Mouse (Mus musculus) adrenal gland, postnatal 25 days (tissue): ENCODE data around the gene Hes2. TPM values are rescaled to one million over a fixed set of nuclear protein-coding genes. Genes with fewer than 3 reads are reported as not detected.

Source experiments
- DNase-seq: peaks from one replicate; pipeline ENCODE4 v3.0.0; 2021; ENCODE audit warnings: mixed read lengths
- total RNA-seq: library from RNA; stranded (reverse); gene quantifications from 2 replicates; pipeline ENCODE4 v1.2.3, GENCODE M21; 2021

Hes2 gene
- total RNA-seq, 1 experiment from 2014 or later, result not detected

DNA sequence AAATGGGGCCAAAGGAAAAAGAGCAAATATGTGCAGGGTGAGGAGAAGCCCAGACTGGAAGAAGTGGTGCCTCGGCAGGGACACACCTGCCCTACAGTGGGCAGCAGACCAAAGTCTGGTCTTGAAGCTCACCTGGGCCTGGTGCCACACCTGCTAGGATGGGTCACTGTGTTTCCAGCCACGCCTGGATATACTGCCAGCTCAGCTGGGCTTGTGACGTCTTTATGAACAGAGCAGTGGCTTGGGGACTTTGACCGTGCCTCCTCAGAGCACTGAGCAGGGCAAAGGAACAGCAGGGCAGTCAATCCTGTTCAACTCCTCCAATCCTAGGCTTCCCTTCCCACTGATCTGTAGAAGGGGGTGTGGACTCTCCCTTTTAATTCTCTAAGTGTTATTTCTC, 2.1 kb downstream of the Hes2 start:
- no peak for DNase-seq

DNA sequence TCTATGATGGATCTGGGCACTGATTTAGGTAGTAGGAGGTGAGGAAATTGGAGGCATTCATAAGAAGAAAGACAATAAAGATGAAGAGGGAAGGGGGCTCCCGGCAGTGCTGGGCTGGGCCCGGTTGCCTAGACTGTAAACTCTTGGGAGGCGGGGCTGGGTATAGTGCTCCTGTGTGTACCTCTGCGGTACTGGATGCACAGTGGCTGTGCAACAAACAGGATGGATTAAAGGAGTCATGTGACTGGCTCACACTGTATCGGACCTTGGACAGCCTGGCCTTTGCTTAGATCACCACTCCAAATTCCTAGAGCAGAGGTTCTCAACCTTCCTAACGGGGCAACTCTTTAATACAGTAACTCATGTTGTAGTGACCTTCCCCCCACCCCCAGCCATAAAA, 2.9 kb downstream of the Hes2 start:
- no peak for DNase-seq

DNA sequence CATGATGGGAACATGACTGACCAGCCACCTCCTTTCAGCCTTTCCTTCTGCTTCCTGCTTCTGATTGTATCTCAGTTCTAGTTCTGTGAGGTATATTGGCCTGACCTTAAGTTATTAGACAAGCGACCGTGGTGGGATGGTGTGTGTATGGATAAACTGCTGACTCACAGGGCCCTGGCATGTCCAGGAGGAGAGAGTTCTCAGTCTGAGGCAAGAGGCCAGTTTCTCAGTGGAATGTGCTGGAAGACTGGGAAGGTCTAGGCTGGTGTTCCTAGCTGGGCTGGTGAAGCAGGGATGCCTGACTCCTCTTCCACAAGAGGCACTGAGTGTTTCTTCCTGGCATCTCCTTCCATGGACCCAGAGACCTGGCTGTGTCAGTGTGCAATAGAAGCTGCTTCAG, 4.1 kb downstream of the Hes2 start:
- DNase-seq, result no peak

DNA sequence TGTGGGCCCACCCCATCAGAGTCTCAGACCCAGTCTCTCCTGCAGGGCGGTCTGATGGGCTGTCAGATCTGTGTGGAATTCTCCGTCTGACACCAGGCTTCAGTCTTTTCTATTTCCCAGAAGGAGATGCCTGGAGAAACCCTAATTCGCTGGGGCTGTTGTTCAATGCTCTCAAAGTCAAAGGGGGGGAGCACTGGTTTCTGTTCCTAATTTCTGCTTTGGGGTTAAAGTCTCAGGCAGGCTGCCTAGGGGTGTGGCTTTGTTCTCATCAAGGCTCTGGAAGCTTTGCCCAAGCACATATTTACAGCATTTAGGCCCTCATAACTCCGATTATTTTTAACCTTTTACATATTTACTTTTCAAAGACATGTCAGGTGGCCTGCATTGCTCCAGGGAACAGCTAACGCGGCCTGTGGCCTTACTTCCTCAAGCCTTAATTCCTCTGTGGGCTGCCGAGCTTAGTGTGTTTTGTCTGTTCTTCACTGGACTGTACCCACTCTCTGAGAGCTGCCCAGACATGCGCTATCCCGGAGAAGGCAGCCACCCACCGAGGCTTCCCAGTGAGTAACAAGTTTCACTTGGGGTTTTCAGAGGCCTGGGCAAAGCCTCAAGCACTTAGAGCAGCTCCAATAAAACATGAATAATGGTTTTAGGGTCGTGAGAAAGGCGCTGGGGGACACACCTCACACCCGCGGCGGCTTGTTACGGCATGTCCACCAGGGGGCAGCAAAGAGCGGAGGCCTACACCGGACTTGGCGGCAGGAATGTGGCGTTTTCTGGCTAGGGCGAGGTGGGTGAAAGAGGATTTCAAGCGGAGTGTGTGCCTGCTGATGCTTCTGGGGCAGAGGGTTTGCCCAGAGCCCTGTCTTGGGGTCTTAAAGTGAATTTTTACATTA, 6.6 kb downstream of the Hes2 start:
- DNase-seq, result peak; percentile 79

DNA sequence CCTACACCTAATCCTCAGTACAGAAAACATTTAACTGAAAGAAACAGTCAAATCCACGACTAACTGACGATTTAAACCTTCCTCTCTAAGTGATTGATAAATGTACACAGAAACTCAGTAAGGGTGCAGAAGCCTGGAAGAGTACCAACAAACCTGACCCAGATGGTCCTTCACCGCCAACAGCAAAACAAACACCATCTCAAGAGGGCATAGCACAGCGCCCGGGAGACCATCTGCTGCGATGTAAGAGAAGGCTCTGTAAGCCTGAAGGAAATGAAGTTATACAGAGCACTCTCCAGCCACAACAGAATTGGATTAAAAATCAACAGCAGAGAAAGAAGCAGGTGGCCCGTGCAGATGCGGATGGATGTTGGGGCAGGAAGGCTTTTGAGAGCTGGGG, 9.4 kb downstream of the Hes2 start:
- no peak for DNase-seq

DNA sequence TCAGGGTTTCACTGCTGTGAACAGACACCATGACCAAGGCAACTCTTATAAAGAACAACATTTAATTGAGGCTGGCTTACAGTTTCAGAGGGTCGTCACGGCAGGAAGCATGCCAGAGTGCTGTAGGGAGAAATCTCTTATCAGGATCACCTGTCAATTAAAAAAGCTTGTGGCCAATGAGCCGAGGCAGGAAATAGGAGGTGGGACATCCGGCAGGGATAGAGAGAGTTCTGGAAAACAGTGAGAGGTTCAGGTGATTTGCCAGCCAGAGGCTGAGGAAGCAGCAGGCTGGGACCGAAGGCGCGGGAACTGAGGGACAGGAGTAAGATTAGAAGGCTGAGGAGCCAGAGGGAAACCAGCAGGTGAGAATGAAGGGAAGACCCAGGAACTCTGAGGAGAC, 10.4 kb downstream of the Hes2 start:
- no peak for DNase-seq

DNA sequence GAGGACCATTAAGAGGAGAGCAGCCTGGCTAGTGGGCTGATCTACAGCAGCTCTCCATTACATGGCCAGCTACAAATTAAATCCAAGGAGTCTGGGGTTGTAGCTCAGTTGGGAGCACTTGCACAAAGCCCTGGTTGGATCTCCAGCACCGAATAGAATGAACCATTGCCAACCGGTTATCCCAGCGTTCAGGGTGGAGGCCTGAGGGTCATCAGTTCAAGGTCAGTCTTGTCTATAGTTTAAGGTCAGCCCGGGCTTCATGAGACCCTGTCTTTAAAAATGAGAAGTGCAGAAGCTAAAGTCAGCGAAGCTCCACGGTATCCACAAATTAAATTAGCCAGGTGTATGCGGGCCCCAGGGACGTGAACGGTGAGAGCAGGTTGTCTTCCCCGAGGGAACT, 11.6 kb downstream of the Hes2 start:
- DNase-seq, result no peak

DNA sequence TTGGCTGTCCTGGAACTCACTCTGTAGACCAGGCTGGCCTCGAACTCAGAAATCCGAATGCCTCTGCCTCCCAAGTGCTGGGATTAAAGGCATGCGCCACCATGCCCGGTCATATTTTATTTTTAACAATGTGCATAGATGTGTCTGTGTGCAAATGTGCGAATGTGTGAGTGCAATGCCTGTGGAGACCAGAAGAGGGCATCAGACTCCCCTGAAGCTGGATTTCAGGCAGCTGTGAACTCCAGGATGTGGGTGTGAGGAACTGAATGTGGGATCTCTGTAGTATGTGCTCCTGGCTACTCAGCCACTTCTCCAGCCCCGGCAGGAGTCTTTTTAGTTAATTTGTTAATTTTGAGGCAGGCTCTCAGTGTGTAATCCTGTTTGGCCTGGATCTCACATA, 12.9 kb downstream of the Hes2 start:
- DNase-seq, result no peak

DNA sequence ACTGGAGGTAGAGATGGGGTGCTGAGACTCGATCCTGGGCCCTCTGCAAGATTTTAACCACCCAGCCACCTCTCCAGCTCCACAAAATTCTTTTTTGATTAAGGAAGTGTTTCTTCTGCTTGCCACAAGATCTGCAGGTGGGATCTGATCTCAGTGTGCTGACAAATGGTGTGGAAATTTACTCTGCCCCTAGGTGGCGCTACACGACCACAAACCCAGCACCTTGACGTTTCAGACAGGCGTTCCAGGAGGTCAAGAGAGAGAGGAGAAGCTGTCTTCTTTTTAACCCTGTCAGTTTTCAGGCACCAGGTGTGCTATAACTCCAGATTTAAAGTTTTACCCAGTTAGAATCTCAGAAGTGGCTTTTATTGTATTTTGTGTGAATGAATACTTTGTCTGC, 14.4 kb downstream of the Hes2 start:
- peak; percentile 79 for DNase-seq

DNA sequence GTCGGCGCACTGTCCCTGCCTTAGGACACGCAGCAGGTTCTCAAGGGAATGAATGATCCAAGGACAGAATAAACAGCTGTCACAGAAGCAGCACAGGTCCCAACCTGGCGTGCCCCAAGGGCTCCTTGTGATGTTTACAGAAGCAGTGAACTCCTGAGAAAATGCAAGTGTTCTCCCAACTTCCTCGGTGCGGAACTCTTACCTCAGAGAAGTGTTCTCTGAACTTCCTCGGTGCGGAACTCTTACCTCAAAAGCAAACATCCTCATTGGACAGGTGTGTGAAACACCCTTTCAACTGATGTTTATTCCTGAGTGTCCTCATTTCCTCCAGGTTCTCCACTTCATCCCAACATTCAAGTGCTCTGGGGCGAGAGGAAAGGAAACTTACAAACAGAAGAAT, 15.3 kb downstream of the Hes2 start:
- no peak for DNase-seq

DNA sequence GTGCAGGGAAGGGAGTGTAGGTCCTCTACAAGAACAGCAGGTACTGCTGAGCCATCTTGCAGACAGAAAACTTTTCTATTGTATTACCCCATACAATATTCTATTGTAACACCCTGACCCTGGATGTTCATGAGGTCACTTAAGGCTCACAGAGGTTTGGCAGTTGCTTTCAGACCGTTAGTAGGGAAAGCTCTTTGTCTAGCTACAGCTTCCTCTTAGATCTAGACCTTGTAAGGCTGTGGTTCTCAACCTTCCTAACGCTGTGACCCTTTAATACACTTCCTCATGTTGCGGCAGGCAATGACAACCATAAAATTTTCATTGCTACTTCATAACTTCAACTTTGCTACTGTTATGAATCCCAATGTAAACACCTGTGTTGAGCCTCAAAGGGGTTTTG, 18.0 kb downstream of the Hes2 start:
- no peak for DNase-seq

DNA sequence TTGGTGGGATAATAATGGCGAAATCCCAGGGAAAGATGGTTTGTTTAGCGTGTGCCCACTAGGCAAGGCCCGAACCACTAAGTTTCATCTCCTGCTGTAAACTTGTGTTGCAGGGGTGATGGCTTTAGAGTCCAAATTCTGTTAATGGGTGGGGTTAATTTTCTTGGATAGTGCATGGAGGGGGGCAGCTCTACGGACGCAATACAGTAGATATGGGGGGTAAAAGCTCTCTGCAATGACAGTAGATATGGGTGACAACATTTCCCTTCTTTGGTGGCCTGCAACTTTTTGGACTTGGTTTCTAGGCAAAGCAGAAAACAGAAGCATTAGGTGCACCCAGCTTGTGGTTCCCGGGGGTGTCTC, 18.5 kb downstream of the Hes2 start:
- no peak for DNase-seq

DNA sequence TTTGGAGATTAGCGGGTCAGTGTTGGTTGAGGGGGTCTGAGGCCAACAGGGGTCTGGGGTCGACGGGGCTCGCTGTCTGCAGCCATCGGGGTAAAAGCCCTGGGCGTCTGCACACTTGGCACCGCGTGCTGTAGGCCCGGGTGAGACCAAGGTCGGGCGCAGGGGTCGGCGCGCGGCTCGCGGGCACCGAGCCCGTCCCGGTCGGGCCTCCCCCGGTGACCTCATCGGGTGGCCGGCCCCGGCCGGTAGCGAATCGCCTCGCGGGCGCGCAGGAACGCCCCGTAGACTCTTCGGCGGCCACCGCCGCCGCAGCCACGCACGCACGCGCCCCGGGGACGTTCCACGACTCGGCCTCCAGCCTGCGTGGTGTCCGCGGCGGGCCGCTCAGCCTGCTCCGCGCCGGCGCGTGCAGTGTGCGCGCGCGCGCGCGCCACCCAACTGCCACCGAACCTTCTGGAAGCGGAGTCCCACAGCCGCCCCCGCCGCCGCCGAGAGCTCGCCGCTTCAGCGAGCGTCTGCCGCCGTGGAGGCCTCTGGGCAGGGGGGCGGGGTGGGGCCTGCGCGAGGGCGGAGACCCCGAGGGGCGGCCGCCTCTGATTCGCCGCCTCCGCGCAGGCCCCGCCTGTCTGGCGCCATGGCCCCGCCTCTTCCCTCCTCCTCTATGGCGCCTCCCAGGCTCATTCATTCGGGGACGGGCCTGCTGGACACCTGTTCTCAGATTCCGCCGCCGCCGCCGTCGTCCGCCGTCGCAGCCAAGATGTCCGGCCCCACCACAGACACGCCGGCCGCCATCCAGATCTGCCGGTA, 19.1 kb downstream of the Hes2 start, which contains the start of gene Acot7:
Gene Acot7, plus strand, starts transcription at position 598 of the 807 bp plus-strand sequence.
- peak; percentile 94 for DNase-seq

DNA sequence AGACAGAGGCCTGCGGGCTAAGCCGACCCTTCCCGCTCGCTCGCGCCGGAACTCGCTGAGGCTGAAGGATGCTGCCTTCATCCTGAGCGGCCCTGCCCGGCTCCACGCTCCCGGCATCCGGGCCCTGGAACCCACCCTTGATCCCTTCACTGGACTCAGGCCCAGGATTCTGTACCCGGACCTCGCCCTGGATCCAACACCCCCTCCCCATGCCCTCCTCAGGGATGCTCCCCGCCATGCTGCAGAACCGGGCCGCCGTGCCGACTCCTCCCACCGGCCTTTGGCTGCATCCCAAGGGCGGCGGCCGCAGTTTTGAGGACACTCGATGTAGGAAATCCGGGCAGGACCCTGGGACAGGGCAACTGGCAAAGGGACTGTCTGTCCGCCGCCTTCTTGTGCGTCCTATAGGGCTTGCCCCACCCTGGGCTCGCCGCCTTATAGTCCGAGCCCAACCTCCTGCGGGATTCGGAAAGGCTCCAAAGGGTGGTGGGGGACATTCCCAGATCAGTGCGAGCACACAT, 19.7 kb downstream of the Hes2 start:
- peak; percentile 70 for DNase-seq

DNA sequence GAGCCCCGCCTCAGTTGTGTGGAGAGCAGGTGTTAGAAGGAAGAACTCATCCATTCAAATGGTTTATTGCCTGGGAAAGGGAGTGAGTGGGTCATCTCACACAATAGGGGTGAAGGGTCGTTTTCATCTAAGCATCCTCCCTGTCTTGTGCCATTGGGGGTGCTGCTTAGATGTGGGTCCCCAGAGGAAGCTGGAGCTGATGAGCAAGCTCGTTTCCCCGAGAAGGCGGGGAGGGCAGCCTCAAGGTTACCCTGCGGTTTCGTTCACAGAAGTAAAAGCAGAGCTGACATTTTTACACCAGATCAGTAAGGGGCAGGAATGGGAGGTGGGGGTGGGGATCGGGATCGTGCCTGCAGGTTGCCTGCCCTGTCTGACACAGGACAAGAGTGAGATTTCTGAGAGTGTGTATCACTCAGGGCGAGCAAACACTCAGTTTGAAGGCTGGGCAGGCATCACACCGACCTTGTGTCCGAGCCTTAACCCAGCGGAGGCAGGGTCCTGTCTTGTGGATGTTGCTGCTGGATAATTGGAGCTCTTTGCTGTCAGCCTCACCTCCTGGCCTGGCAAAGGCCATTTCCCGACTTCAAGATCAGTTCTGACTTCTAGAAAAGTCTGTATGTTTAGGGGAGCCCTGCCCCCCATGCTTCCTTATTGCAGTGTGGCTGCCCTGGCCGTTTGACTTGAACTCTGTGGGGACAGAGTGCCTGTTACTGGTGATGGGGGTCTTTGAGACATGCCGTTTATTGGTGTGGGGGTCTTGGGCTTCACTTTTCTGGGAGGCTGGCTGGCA, 20.4 kb downstream of the Hes2 start:
- peak; percentile 47 for DNase-seq

DNA sequence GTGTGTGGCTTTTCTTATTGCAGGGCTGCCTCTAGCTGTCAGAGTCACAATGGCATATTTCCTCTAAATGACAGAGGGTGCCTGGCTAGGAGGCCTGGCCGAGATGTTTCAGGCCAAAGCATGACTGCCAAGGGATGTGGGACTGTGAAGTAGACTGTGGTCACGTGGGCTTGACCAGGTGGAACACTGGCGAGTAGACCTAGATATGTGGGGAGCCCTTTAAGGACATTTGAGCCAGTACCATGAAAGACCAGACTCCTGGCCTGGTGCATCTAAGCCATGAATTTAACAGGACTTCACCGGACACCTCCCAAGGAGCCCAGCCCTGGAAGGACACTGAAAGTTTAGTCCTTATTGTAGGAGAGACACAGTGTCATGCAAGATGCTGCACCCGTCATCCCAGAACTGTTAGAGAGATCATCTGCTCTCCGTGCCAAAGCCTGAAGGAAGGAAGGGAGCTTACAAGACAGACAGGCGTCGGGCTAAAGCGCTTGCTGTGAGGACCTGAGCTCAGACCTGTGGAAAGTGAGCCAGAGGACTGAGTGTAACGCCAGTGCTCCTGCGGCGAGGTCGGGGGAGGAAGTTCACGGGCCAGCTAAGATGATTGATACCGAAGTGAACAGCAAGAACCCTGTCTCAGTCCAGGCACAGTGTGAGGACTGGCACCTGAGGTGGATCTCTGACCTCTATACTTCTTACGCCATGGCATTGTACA, 21.4 kb downstream of the Hes2 start:
- DNase-seq, result no peak

DNA sequence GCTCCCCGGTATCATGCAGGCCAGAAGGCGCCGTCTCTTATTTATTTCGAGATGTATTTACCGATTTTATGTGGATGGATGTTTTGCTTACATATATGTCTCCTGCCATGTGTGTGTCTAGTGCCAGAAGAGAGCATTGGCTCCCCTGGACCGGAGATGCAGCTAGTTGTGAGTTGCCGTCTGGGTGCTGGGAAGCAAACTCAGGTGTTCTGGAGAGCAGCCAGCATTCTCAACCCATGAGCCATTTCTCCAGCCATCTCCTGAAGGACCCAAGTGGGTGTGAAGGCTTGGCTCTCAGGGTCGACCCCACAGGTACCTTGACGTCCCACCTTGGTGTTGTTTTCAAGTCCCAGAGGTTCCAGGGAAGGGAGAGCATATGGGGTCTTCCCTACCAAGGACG, 23.5 kb downstream of the Hes2 start:
- no peak for DNase-seq

DNA sequence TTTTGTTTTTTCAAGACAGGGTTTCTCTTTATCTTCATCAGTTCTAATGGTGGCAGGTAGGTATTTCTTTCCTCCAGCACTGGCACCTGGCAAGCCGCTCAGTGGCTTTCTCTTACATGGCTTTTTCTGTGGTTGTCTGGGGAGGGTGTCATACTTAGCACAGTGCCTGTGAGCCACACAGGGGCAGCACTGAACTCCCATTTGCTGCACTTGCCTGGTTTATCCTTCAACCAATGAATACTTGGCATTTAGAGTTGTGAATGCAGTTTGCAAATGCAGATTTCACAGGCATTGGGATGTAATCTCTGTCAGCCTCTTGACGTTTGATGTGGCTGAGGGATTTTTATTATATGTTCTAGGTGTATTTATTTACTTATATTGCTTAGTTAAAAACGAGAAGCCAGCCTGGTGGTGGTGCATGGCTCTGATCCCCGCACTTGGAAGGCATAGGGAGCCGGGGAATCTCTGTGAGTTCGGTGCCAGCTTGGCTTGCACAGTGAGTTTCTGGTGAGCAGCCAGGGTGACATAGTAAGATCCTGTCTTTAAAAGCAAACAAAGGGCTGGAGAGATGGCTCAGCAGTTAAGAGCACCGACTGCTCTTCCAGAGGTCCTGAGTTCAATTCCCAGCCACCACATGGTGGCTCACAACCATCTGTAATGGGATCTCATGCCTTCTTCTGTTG, 25.8 kb downstream of the Hes2 start:
- DNase-seq, result no peak

DNA sequence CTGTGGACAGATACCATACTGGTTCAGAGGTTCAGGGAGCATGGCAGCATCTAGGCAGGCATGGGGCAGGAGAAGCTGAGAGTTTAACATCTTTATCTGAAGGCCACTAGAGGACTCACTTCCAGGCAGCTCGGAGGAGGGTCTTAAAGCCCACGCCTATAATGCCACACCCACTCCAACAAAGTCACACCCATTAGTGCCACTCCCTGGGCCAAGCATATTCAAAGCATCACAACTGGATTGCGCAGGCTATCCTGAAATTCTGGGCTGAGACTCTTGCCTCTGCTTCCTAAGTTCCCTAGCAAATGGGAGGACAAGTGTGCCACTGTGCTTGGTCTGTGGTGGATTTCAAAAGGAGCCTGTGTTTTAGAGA, 26.5 kb downstream of the Hes2 start:
- no peak for DNase-seq

DNA sequence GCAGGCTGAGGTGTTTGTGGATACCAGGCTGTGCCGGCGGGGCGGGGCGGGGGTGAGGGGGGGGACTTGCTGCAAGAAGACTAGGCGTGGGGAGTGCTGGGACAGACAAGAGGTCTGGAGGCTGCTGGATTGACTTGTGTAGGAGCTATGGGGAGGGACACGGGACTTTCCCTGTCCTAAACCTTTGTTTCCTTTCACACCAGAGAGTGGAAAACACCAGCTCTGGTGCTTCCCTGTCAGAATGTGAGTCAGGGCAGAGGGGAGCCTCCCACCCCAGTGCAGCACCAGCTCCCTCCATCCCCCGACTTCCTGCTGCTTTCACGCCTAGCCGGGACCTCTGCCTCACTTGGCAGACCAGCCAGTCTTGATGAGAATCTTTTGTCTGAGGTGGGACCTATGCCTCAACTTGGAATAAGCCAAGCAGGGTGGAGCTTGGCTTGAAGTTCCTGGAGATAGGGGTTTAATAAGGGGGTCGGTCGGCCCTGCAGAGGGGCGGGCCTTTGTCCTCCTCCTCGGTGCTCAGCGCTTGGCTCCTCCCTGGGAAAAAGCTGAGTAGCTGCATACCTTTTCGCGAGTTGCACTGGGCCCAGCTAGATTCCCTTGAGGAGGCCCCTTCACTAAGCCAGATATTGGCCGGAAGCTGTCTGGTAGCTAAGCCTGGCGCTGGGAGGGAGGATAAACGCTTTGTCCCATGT, 27.0 kb downstream of the Hes2 start:
- no peak for DNase-seq
